Mouse (Mus musculus) layer of hippocampus, postnatal 36 days (tissue): ENCODE data around the gene Mfsd13b. TPM values are rescaled to one million over a fixed set of nuclear protein-coding genes. Genes with fewer than 3 reads are reported as not detected.
"Not testable (repeated sequence)": the region's sequence is repeated elsewhere in the genome, so short reads cannot be mapped to it uniquely, and the experiment has no call there.

Experiments used
- DNase-seq, 2 experiments: peaks; one replicate each; pipeline ENCODE4 v3.0.0; 2022
- total RNA-seq, 2 experiments: library from RNA; stranded (reverse); gene quantifications; 2 replicates each; pipeline ENCODE4 v1.2.3; 2021

Gene Mfsd13b
- total RNA-seq, 2 experiments from 2014 or later = 1.8 to 2.0 TPM

- DNase-seq = peak in 1 of 2 experiments; percentile 48
Observed at GRCm38 (mm10) chr7:120991191-120991590, 8.9 kb downstream of the Mfsd13b start.

GRCm38 (mm10) chr7:120999021-120999530 lies 16.8 kb downstream of the Mfsd13b start:
- no peak for DNase-seq

- DNase-seq = no peak
Observed at GRCm38 (mm10) chr7:121000065-121000822, 17.9 kb downstream of the Mfsd13b start.

GRCm38 (mm10) chr7:121001879-121002278 lies 19.6 kb downstream of the Mfsd13b start:
- DNase-seq = no peak

GRCm38 (mm10) chr7:121002407-121002928 lies 20.2 kb downstream of the Mfsd13b start:
- no peak for DNase-seq

- DNase-seq = no peak
Observed at GRCm38 (mm10) chr7:121003793-121004418, 21.6 kb downstream of the Mfsd13b start.

- no peak for DNase-seq
Observed at GRCm38 (mm10) chr7:121011794-121012689, 29.7 kb downstream of the Mfsd13b start.

- DNase-seq = no peak
Observed at GRCm38 (mm10) chr7:121014486-121014885, 32.2 kb downstream of the Mfsd13b start.

- no peak for DNase-seq
Observed at GRCm38 (mm10) chr7:121018778-121019177, 36.5 kb downstream of the Mfsd13b start.

GRCm38 (mm10) chr7:121020277-121020676 lies 38.0 kb downstream of the Mfsd13b start:
- DNase-seq = no peak

- no peak for DNase-seq
Observed at GRCm38 (mm10) chr7:121025221-121026008, 43.1 kb downstream of the Mfsd13b start.

GRCm38 (mm10) chr7:121026300-121026699 lies 44.0 kb downstream of the Mfsd13b start:
- DNase-seq = no peak

- DNase-seq = not testable (repeated sequence)
Observed at GRCm38 (mm10) chr7:121029947-121030346, 47.6 kb downstream of the Mfsd13b start.

GRCm38 (mm10) chr7:121033856-121034652 lies 51.7 kb downstream of the Mfsd13b start, which contains the start of gene Mettl9:
Gene Mettl9, plus strand, starts transcription at chr7:121034445.
- DNase-seq = peak; percentile 91 to 92

- DNase-seq = no peak
Observed at GRCm38 (mm10) chr7:121034701-121035141, 52.4 kb downstream of the Mfsd13b start.

GRCm38 (mm10) chr7:121035161-121035721 lies 52.9 kb downstream of the Mfsd13b start:
- DNase-seq = peak in 1 of 2 experiments; percentile 22

- no peak for DNase-seq
Observed at GRCm38 (mm10) chr7:121040595-121040994, 58.3 kb downstream of the Mfsd13b start.

- DNase-seq = no peak
Observed at GRCm38 (mm10) chr7:121041989-121042388, 59.7 kb downstream of the Mfsd13b start.

GRCm38 (mm10) chr7:121043004-121043403 lies 60.7 kb downstream of the Mfsd13b start:
- DNase-seq = no peak

- no peak for DNase-seq
Observed at GRCm38 (mm10) chr7:121043510-121043909, 61.2 kb downstream of the Mfsd13b start.
